Mouse (Mus musculus): Measurements from ENCODE around the gene Nudt9. TPM values are rescaled to one million over a fixed set of nuclear protein-coding genes. Genes with fewer than 3 reads are reported as not detected.

The Nudt9 gene
- 13.0 TPM for polyA plus RNA-seq (2014; fragmentation: Illumina TruSeq; extraction: RNeasy Lipid Tissue Mini Kit (QIAGEN cat#74804); ENCODE audit: low read depth, low replicate concordance)

DNA sequence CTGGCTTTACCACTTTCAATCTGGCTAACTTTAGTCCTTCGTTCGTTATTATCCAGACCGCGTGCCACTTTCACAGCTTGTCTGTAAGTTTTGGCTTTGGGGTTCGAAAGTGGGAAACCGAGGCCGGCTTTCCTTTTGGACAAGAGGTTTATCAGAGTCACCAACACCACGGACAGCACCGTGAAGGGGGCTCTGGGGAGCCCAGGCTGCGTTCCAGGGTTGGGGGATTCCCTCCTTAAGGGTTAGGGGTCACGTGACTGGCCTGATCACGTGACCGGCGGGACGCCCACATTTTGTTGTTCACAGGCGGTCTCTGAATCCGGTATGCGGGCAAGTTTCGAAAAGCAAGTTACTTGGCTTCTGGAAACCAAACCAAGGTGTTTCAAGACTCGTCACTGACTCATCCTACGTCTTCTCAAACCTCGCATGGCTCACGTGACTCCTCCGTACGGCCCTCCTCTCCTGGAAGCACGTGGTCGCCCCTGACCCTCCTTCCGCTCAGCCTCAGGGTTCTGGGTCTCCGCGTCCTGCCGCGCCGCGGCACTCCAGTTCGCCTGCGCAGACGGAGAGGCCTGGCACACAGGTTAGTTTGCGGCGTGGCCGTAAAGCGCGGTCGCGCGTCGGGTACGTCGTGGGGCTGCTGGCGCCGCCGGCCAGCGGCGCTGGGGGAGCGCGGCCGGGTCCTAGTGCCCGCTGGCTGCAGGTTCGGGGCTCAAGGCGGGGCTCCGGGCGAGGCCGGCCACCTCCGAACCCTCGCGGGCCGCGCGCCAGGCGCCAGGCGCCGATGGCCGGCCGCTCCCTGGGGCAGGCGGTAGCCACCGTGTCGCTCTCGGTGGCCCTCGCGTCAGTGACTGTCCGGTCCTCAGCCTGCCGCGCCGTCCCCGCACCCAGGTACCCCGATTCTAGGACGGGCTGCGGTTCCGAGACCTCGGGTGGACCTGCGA lies at the start of gene Nudt9:
Gene Nudt9 (plus strand): TSS at position 51 of the 944 bp plus-strand sequence.

GRCm38 (mm10) chr5:104021597-104022378 lies 24.3 kb upstream of the Nudt9 start, which contains the start of gene Hsd17b11:
Gene Hsd17b11 (minus strand): TSS chr5:104021919.

GRCm38 (mm10) chr5:104077508-104077907 lies 31.4 kb downstream of the Nudt9 start, which contains the start of gene Gm17660:
Gene Gm17660 (minus strand): TSS chr5:104077608.

DNA sequence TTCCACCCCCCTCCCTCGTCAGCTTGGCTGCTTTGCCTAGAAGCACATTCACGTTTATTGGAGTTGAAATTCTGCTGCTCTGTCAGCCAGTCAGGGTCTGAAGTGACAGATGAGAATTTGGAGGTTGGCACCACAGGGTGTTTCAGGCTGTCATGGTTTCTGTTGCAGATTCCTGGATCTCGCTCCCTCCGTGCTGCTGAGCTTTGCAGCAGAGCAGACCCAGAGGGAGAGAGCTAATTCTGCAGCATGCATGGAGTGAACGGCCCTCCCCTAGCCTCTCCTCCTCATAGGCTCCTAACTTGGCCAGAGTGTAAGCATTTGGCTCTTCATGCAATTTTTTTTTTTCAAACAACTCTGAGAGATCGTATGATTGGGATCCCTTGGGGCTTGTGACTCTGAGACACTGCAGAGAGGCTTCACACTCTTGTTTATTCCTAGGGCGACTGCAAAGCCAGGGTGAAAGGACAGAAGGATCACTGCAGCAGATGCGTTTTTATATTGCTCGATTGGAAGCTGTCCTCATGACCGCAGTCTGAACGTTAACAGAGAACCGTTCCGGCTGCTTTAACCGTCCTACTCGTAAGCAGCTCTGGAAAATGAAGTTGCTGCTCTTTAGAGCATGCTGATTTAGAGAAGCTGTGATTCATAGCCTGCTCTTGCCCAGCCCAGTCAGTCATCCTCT lies 67.5 kb downstream of the Nudt9 start, which contains the start of gene Sparcl1:
Gene Sparcl1 (minus strand): TSS at position 243 of the 682 bp plus-strand sequence.

Other genes with a start within 250 kb of the Nudt9 start
- 1.4 TPM for gene Klhl8, start 135.0 kb upstream of the Nudt9 start, polyA plus RNA-seq (2014; fragmentation: Illumina TruSeq; extraction: RNeasy Lipid Tissue Mini Kit (QIAGEN cat#74804); ENCODE audit: low read depth, low replicate concordance)
- 695 TPM for gene Hsd17b13, start 68.9 kb upstream of the Nudt9 start, polyA plus RNA-seq (2014; fragmentation: Illumina TruSeq; extraction: RNeasy Lipid Tissue Mini Kit (QIAGEN cat#74804); ENCODE audit: low read depth, low replicate concordance)
- gene Hsd17b11, start 24.4 kb upstream of the Nudt9 start, polyA plus RNA-seq (2014; fragmentation: Illumina TruSeq; extraction: RNeasy Lipid Tissue Mini Kit (QIAGEN cat#74804); ENCODE audit: low read depth, low replicate concordance), result 198 TPM
- not detected for gene Gm17660, start 31.3 kb downstream of the Nudt9 start, polyA plus RNA-seq (2014; fragmentation: Illumina TruSeq; extraction: RNeasy Lipid Tissue Mini Kit (QIAGEN cat#74804); ENCODE audit: low read depth, low replicate concordance)
- gene Sparcl1, start 67.4 kb downstream of the Nudt9 start, polyA plus RNA-seq (2014; fragmentation: Illumina TruSeq; extraction: RNeasy Lipid Tissue Mini Kit (QIAGEN cat#74804); ENCODE audit: low read depth, low replicate concordance), result 5.5 TPM
- not detected for gene Dspp, start 124.4 kb downstream of the Nudt9 start, polyA plus RNA-seq (2014; fragmentation: Illumina TruSeq; extraction: RNeasy Lipid Tissue Mini Kit (QIAGEN cat#74804); ENCODE audit: low read depth, low replicate concordance)
- not detected for gene Dmp1, start 156.3 kb downstream of the Nudt9 start, polyA plus RNA-seq (2014; fragmentation: Illumina TruSeq; extraction: RNeasy Lipid Tissue Mini Kit (QIAGEN cat#74804); ENCODE audit: low read depth, low replicate concordance)